Mouse (Mus musculus) cerebellum, adult 2 months (tissue): ENCODE data around the gene Uck1.

Source experiments
- CTCF ChIP-seq: fragments of 200-500 bp; IDR thresholded peaks from 2 replicates; pipeline ENCODE4 v1.5.1; 2011; ENCODE audit warnings: low read depth, mild to moderate bottlenecking, control low read depth, low read length, moderate library complexity, borderline replicate concordance; ENCODE audit not compliant: insufficient read depth
- POLR2A ChIP-seq: fragments of 200-500 bp; IDR thresholded peaks from 2 replicates; pipeline ENCODE4 v1.6.1; 2011; ENCODE audit warnings: low read length, control low read depth, borderline replicate concordance; ENCODE audit not compliant: insufficient read depth

GRCm38 (mm10) chr2:32282289-32282688 is 22.3 kb upstream of the Uck1 start:
- TF ChIP-seq CTCF (no peak), POLR2A (no peak)
